Mouse (Mus musculus) urinary bladder, postnatal 36 days (tissue): ENCODE results near the gene Fcrl1.

Source experiments
- DNase-seq, 2 experiments: peaks; one replicate each; pipeline ENCODE4 v3.0.0; 2022; ENCODE audit warnings: low spot score in 2 of 2, mixed read lengths in 1 of 2

Fcrl1 gene

GRCm38 (mm10) chr3:87410605-87411004, 34.4 kb downstream of the Fcrl1 start:
- DNase-seq = no peak

GRCm38 (mm10) chr3:87411150-87411549, 35.0 kb downstream of the Fcrl1 start:
- peak in 1 of 2 experiments; percentile 17 for DNase-seq

- DNase-seq = no peak
Measured at GRCm38 (mm10) chr3:87420645-87421044, 44.5 kb downstream of the Fcrl1 start.

GRCm38 (mm10) chr3:87422386-87422910, 46.3 kb downstream of the Fcrl1 start:
- DNase-seq = no peak

- DNase-seq = no peak
Measured at GRCm38 (mm10) chr3:87435479-87435878, 59.3 kb downstream of the Fcrl1 start, which contains the start of gene Fcrl5. TSS of gene Fcrl5 (plus strand) at chr3:87435773.

- no peak for DNase-seq
Measured at GRCm38 (mm10) chr3:87440586-87440985, 64.4 kb downstream of the Fcrl1 start.

- no peak for DNase-seq
Measured at GRCm38 (mm10) chr3:87443968-87444367, 67.8 kb downstream of the Fcrl1 start.
